In the genomic region with DNA sequence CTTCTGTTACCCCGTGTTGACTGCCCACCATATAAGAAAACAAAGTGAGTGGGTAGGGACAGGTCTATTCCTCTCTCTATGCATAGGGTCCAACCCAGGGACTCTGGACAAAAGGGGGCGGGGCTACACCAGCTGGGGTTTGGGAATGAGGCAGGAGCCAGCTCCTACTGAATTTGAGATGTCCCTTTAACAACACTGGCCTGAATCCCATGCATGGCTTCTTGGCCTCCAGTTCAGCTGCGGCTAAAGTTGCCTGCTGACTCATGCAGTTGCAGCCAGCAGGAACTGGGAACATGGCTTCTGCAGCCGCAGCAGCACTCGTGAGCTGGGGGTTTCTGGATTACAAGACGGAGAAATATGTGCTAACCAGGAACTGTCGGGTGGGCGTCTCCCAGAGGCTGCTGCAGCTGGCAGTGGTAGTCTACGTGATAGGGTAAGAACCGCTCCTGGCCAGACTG, we compare ENCODE assay signal across 9 mouse cellular contexts. TPM values are rescaled to one million over a fixed set of nuclear protein-coding genes. Genes with fewer than 3 reads are reported as not detected.
DNase-seq lines count a peak whose midpoint lies in the region; ATAC-seq and TF ChIP-seq lines count a peak whose summit lies in the region.
"Had no signal": no experiment of that assay in that cellular context is flagged by ENCODE, and none has a peak within 500 bp of the region (broad histone marks: within the 10 kb centered on the region; RNA-seq: fewer than 3 reads in every experiment).

TSS of gene P2rx6 (plus strand) at position 135 of the 458 bp plus-strand sequence.

- TF ChIP-seq CTCF in left cerebral cortex, adult 2 months (IDR thresholded peaks at IDR 0.05), result no peak

- peak within 1 kb of the TSS; percentile 9; the same call in 1 of the 2 replicates for H3K9ac ChIP-seq in embryonic facial prominence, embryonic 15.5 days
- H3K9ac ChIP-seq in heart, embryonic 14.5 days (ENCODE audit: low read length), result peak within 1 kb of the TSS; percentile 61
- H3K9ac ChIP-seq in stomach, embryonic 15.5 days, result no peak within 1 kb of the TSS

- under 1% methylated on average over 10 of the region's 10 CpGs for WGBS in embryonic facial prominence, embryonic 15.5 days
- 3% methylated on average over 10 of the region's 10 CpGs for WGBS in heart, embryonic 14.5 days
- WGBS in stomach, embryonic 15.5 days, result 3% methylated on average over 10 of the region's 10 CpGs

- intact Hi-C loops in left cerebral cortex, adult 2 months (cut with DNase I), result no loop called here

- H3K36me3 ChIP-seq in embryonic facial prominence, embryonic 15.5 days, result no peaks in the 10 kb centered on the region
- no peaks in the 10 kb centered on the region for H3K36me3 ChIP-seq in heart, embryonic 14.5 days (ENCODE audit: control insufficient read depth, insufficient read depth, low read length)
- no peaks in the 10 kb centered on the region for H3K36me3 ChIP-seq in megakaryocyte, embryonic 14.5 days (replicated peaks; ENCODE audit: low read length)
- no peaks in the 10 kb centered on the region for H3K36me3 ChIP-seq in stomach, embryonic 15.5 days

- H3K4me2 ChIP-seq in embryonic facial prominence, embryonic 15.5 days (replicated peaks), result peak within 1 kb of the TSS; percentile 50
- peak within 1 kb of the TSS; percentile 83 for H3K4me2 ChIP-seq in heart, embryonic 14.5 days (ENCODE audit: low read length)
- H3K4me2 ChIP-seq in stomach, embryonic 15.5 days, result peak within 1 kb of the TSS; percentile 54

- DNase-seq in left cerebral cortex, adult 2 months (ENCODE audit: extremely low spot score in 1 of 2, low spot score in 2 of 2), result no peak
- no peak for DNase-seq in left cerebral cortex, adult 18-20 months (ENCODE audit: low spot score in 2 of 2)
- peak; percentile 40 to 51 for DNase-seq in kidney, postnatal 25 days
- DNase-seq in thymus, postnatal 10 days (ENCODE audit: low spot score in 2 of 2), result no peak

- peak; percentile 62 for ATAC-seq in embryonic facial prominence, embryonic 15.5 days (ENCODE audit: insufficient number of reproducible peaks, low FRiP score, low TSS enrichment, low read depth)
- no peak; the same call in 1 of the 2 replicates for ATAC-seq in heart, embryonic 14.5 days (ENCODE audit: insufficient number of reproducible peaks, insufficient read depth, low FRiP score, low read depth)
- peak; percentile 38; the same call in 1 of the 2 replicates for ATAC-seq in stomach, embryonic 15.5 days (ENCODE audit: insufficient read depth, low FRiP score, low read depth)

- no peaks in the 10 kb centered on the region for H3K9me3 ChIP-seq in embryonic facial prominence, embryonic 15.5 days (replicated peaks)
- no peaks in the 10 kb centered on the region for H3K9me3 ChIP-seq in heart, embryonic 14.5 days (ENCODE audit: control insufficient read depth, low read length)
- H3K9me3 ChIP-seq in megakaryocyte, embryonic 14.5 days, result no peaks in the 10 kb centered on the region
- H3K9me3 ChIP-seq in stomach, embryonic 15.5 days, result no peaks in the 10 kb centered on the region

- H3K27ac ChIP-seq in left cerebral cortex, adult 2 months, result peak within 1 kb of the TSS; percentile 60
- H3K27ac ChIP-seq in embryonic facial prominence, embryonic 15.5 days (replicated peaks), result peak within 1 kb of the TSS; percentile 25
- peak within 1 kb of the TSS; percentile 64; a peak in 3 of 4 replicates for H3K27ac ChIP-seq in heart, embryonic 14.5 days (replicated peaks in 1 of 2; ENCODE audit: control insufficient read depth in 1 of 2, insufficient read depth in 1 of 2, low read depth in 2 of 2, low read length in 2 of 2)
- peak within 1 kb of the TSS; percentile 68 for H3K27ac ChIP-seq in stomach, embryonic 15.5 days

- H3K4me1 ChIP-seq in embryonic facial prominence, embryonic 15.5 days, result peaks cover 22% of the 10 kb centered on the region
- peaks cover 26 to 29% of the 10 kb centered on the region in 2 experiments for H3K4me1 ChIP-seq in heart, embryonic 14.5 days (ENCODE audit: control insufficient read depth in 2 of 2, insufficient read depth in 2 of 2, low read length in 2 of 2)
- H3K4me1 ChIP-seq in megakaryocyte, embryonic 14.5 days, result peaks cover 64% of the 10 kb centered on the region
- H3K4me1 ChIP-seq in stomach, embryonic 15.5 days, result peaks cover 29% of the 10 kb centered on the region

- peak within 1 kb of the TSS; percentile 21 for H3K4me3 ChIP-seq in left cerebral cortex, adult 2 months
- peak within 1 kb of the TSS; percentile 28 for H3K4me3 ChIP-seq in embryonic facial prominence, embryonic 15.5 days (replicated peaks)
- H3K4me3 ChIP-seq in heart, embryonic 14.5 days (ENCODE audit: control insufficient read depth in 1 of 2, insufficient read depth in 1 of 2, low read depth in 1 of 2, low read length in 2 of 2), result peak within 1 kb of the TSS; percentile 36 to 39
- peak within 1 kb of the TSS; percentile 76 for H3K4me3 ChIP-seq in megakaryocyte, embryonic 14.5 days (replicated peaks)
- peak within 1 kb of the TSS; percentile 25 for H3K4me3 ChIP-seq in stomach, embryonic 15.5 days (replicated peaks)

- H3K27me3 ChIP-seq in embryonic facial prominence, embryonic 15.5 days, result peaks cover 27% of the 10 kb centered on the region
- no peaks in the 10 kb centered on the region for H3K27me3 ChIP-seq in heart, embryonic 14.5 days (ENCODE audit: control insufficient read depth, insufficient read depth, low read length)
- H3K27me3 ChIP-seq in megakaryocyte, embryonic 14.5 days (replicated peaks), result peaks cover 59% of the 10 kb centered on the region
- no peaks in the 10 kb centered on the region for H3K27me3 ChIP-seq in stomach, embryonic 15.5 days (replicated peaks)

RNA-seq across cellular contexts. Expression of gene P2rx6, which starts in this region (rescaled TPM):
- total RNA-seq in left cerebral cortex, adult 2 months (2021), result 1 to 10 TPM in 1 of 2 experiments, under 1 TPM in 1; 0.68 to 1.0 TPM
- total RNA-seq in left cerebral cortex, adult 18-20 months (2021), result 1 to 10 TPM; 1.2 to 1.3 TPM
- 0.70 and 0.99 TPM in 2 replicates for polyA plus RNA-seq in embryonic facial prominence, embryonic 15.5 days (2015; fragmentation: Nextera tagmentation; extraction: Ambion mirVana)
- polyA plus RNA-seq in heart, embryonic 14.5 days (2014; fragmentation: Nextera tagmentation; extraction: Ambion mirVana), result 0.65 and 0.67 TPM in 2 replicates
- polyA plus RNA-seq in megakaryocyte, embryonic 14.5 days (2012; ENCODE audit: insufficient read depth, low replicate concordance), result 2.3 TPM in 1 of 2 replicates, not detected in the other
- 1.2 TPM in 2 replicates for polyA plus RNA-seq in stomach, embryonic 15.5 days (2015; fragmentation: Nextera tagmentation; extraction: Ambion mirVana)
- polyA plus RNA-seq: liver, adult 2 months had no signal

Comparison
In these comparisons a context has a peak if more than half of its experiments do, and no peak if none do; other contexts are left out.
1. Peak in ATAC-seq, H3K4me3 ChIP-seq, H3K27ac ChIP-seq, H3K9ac ChIP-seq and H3K4me2 ChIP-seq in embryonic facial prominence, embryonic 15.5 days; RNA of the gene not detected or under 1 TPM.
2. DNase-seq: peak in kidney, postnatal 25 days (2 of 2); none in left cerebral cortex, adult 2 months (0 of 2), left cerebral cortex, adult 18-20 months (0 of 2) and thymus, postnatal 10 days (0 of 2).
3. H3K4me3 ChIP-seq: peak in every context shown above with its lines; median percentile 76 in megakaryocyte, embryonic 14.5 days; 38 in heart, embryonic 14.5 days; 28 in embryonic facial prominence, embryonic 15.5 days; 25 in stomach, embryonic 15.5 days; 21 in left cerebral cortex, adult 2 months.
4. Peak in every context shown above with its lines, with median percentiles within 50 percentile points of each other: H3K27ac ChIP-seq and H3K4me2 ChIP-seq.